Mouse (Mus musculus): Measurements from ENCODE around the gene Gprc5a.

GRCm38 (mm10) chr6:135047276-135047675 lies 18.2 kb upstream of the Gprc5a start:
- no peak for TF ChIP-seq POLR2A (IDR thresholded peaks at IDR 0.05; ENCODE audit: borderline replicate concordance, extremely low read depth, low read depth, low read length)
- no peak for TF ChIP-seq CTCF (IDR thresholded peaks at IDR 0.05; ENCODE audit: insufficient read depth, low read length)
